ENCODE assay signal across 8 mouse cellular contexts in the genomic region with DNA sequence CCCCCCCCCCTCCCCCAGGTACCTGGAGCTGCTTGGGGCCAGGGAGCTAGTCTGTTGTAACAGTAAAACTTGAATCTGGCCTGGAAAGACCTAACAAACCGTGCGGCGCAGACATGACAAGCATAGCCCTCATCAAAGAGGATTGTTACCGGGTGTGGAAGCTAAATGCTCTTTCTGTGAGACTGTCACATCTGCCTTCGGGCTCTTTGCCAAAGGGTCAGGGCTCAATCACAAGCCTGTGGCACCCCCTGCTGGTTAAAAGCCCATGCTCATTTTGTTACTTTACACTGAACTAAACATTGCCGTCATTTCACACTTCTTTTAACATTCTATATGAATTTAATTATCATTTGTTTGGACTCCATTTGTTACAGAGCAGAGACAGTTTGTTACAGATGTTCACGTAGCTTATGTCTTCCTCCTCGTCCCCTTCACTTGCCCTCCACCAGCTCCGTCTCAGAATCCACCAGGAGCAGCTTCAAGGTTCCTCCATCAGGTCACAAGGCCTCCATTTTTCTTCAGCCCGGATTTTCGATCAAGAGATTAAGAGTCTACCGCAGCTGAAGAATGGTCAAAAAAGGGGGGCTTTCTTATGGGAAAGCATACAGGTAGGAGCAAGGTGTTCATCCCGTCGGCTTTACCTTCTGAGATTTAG.
DNase-seq lines count a peak whose midpoint lies in the region; ATAC-seq lines count a peak whose summit lies in the region.

No protein-coding gene starts in this region.

- no peaks in the 10 kb centered on the region for H3K9me3 ChIP-seq in forebrain, embryonic 11.5 days (ENCODE audit: control insufficient read depth, low read length)

- H3K4me3 ChIP-seq in forebrain, embryonic 11.5 days (ENCODE audit: low read depth, low read length), result peak overlapping the region; percentile 30

- H3K27me3 ChIP-seq in forebrain, embryonic 11.5 days (ENCODE audit: control insufficient read depth, insufficient read depth, low read length), result no peaks in the 10 kb centered on the region

- H3K9ac ChIP-seq in forebrain, embryonic 11.5 days (ENCODE audit: low read length), result peak overlapping the region; percentile 55

- 6% methylated on average over 14 of the region's 14 CpGs for WGBS in forebrain, embryonic 11.5 days

- peak; percentile 73 for ATAC-seq in forebrain, embryonic 11.5 days (replicated peaks; ENCODE audit: low FRiP score)

- no peaks in the 10 kb centered on the region for H3K36me3 ChIP-seq in forebrain, embryonic 11.5 days (ENCODE audit: control insufficient read depth, insufficient read depth, low read length)

- DNase-seq in ES-CJ7 (ENCODE audit: low read depth, low spot score), result peak; percentile 75
- DNase-seq in brain, embryonic 18.5 days (ENCODE audit: low read depth, low spot score), result peak; percentile 72
- DNase-seq in forebrain, embryonic 11.5 days (ENCODE audit: low spot score), result peak; percentile 92
- peak; percentile 85 for DNase-seq in heart, postnatal 4 days
- peak; percentile 50 to 91 for DNase-seq in layer of hippocampus, adult 18-20 months (ENCODE audit: low spot score in 2 of 2)
- DNase-seq in lung, adult 18-20 months, result peak; percentile 7 to 11
- DNase-seq in ovary, postnatal 10 days (ENCODE audit: low spot score), result peak; percentile 54
- peak; percentile 56 for DNase-seq in urinary bladder, postnatal 14 days (ENCODE audit: low spot score)

- H3K4me2 ChIP-seq in forebrain, embryonic 11.5 days (ENCODE audit: low read depth, low read length, severe bottlenecking), result peak overlapping the region; percentile 73

- H3K4me1 ChIP-seq in forebrain, embryonic 11.5 days (replicated peaks; ENCODE audit: control insufficient read depth, insufficient read depth, low read length), result peaks cover 2% of the 10 kb centered on the region; the same call in 1 of the 2 replicates

- peak overlapping the region; percentile 74 for H3K27ac ChIP-seq in forebrain, embryonic 11.5 days (ENCODE audit: low read depth, low read length)

Comparison
In these comparisons a context has a peak if more than half of its experiments do, and no peak if none do; other contexts are left out.
1. Peak in every context shown above with its lines: DNase-seq, ATAC-seq, H3K4me3 ChIP-seq and H3K27ac ChIP-seq.
2. DNase-seq: peak in every context shown above with its lines; median percentile 92 in forebrain, embryonic 11.5 days; 85 in heart, postnatal 4 days; 75 in ES-CJ7; 72 in brain, embryonic 18.5 days; 70 in layer of hippocampus, adult 18-20 months; 56 in urinary bladder, postnatal 14 days; 54 in ovary, postnatal 10 days; 9 in lung, adult 18-20 months.